Mouse (Mus musculus) lung, postnatal 14 days (tissue): ENCODE measurements around the gene Olfr498.

Source experiments
- DNase-seq: peaks from one replicate; pipeline ENCODE4 v3.0.0; 2021

The Olfr498 gene

GRCm38 (mm10) chr7:108465026-108465425 lies at the start of gene Olfr498:
Gene Olfr498, plus strand, starts transcription at chr7:108465326.
- DNase-seq, result no peak

DNA sequence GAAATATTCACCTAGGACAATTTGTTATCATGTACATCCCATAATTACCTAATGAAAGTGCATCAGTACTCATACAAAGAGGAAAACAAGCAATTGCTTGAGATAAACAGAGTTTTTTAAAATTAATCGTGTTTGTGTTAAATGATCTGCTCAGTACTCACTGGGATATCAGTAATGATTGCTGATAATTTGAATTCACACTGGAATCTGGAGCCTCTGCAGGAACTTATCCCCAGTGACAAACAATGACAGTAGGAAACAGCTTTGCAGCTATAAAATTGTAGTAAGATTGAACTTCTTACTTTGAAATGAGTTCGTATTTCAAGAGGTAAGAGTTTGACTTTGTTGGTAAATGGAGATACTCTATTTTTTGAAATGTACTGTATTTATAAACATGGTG lies 45.0 kb upstream of the Olfr498 start, which contains the start of gene Olfr497:
TSS of gene Olfr497 (plus strand) at position 301 of the 400 bp plus-strand sequence.
- DNase-seq, result no peak
